Mouse (Mus musculus): ENCODE data around the gene Tfap2a. TPM values are rescaled to one million over a fixed set of nuclear protein-coding genes. Genes with fewer than 3 reads are reported as not detected.

Gene Tfap2a
- total RNA-seq (2021): under 1 TPM; 0.16 to 0.29 TPM
- long read RNA-seq, experiment 1: 0 reads
- long read RNA-seq, experiment 2: 0 reads

- DNase-seq: no peak
Observed at GRCm38 (mm10) chr13:40738196-40738880, at the start of gene Tfap2a. Gene Tfap2a, minus strand, starts transcription at chr13:40738376.

- DNase-seq: no peak
Observed at GRCm38 (mm10) chr13:40784202-40784771, 46.1 kb upstream of the Tfap2a start.

- no peak for DNase-seq
Observed at GRCm38 (mm10) chr13:40757995-40758394, 19.8 kb upstream of the Tfap2a start.

GRCm38 (mm10) chr13:40756356-40756755 lies 18.2 kb upstream of the Tfap2a start:
- no peak for DNase-seq

- no peak for DNase-seq
Observed at GRCm38 (mm10) chr13:40754091-40754490, 15.9 kb upstream of the Tfap2a start.

- no peak for DNase-seq
Observed at GRCm38 (mm10) chr13:40751889-40752288, 13.7 kb upstream of the Tfap2a start.

GRCm38 (mm10) chr13:40749603-40749905 lies 11.4 kb upstream of the Tfap2a start:
- DNase-seq: no peak

- no peak for DNase-seq
Observed at GRCm38 (mm10) chr13:40748785-40749602, 10.8 kb upstream of the Tfap2a start.

GRCm38 (mm10) chr13:40744111-40744805 lies 6.1 kb upstream of the Tfap2a start:
- no peak for DNase-seq

- no peak for DNase-seq
Observed at GRCm38 (mm10) chr13:40743221-40743620, 5.0 kb upstream of the Tfap2a start.

- no peak for DNase-seq
Observed at GRCm38 (mm10) chr13:40741841-40742550, 3.8 kb upstream of the Tfap2a start.

GRCm38 (mm10) chr13:40741436-40741835 lies 3.3 kb upstream of the Tfap2a start:
- DNase-seq: no peak

GRCm38 (mm10) chr13:40740727-40741360 lies 2.7 kb upstream of the Tfap2a start:
- no peak for DNase-seq

GRCm38 (mm10) chr13:40739901-40740300 lies 1.7 kb upstream of the Tfap2a start:
- DNase-seq: no peak

GRCm38 (mm10) chr13:40739121-40739650 lies 1.0 kb upstream of the Tfap2a start:
- no peak for DNase-seq

GRCm38 (mm10) chr13:40737761-40738160 lies 415 bp downstream of the Tfap2a start:
- no peak for DNase-seq

GRCm38 (mm10) chr13:40737099-40737498 lies 1.1 kb downstream of the Tfap2a start:
- DNase-seq: no peak

- no peak for DNase-seq
Observed at GRCm38 (mm10) chr13:40736107-40736780, 1.9 kb downstream of the Tfap2a start.

GRCm38 (mm10) chr13:40735416-40736106 lies 2.6 kb downstream of the Tfap2a start:
- no peak for DNase-seq
